Mouse (Mus musculus) lung, adult 2 months (tissue): ENCODE results near the gene Noxo1.

Experiments used
- CTCF ChIP-seq: fragments of 200-500 bp; IDR thresholded peaks from 2 replicates; pipeline ENCODE4 v1.5.1; 2011; ENCODE audit warnings: mild to moderate bottlenecking, low read length, control low read depth; ENCODE audit not compliant: insufficient read depth
- POLR2A ChIP-seq: fragments of 200-500 bp; IDR thresholded peaks from 2 replicates; pipeline ENCODE4 v1.6.1; 2011; ENCODE audit warnings: low read depth, mild to moderate bottlenecking, control low read depth, low read length, borderline replicate concordance; ENCODE audit errors: extremely low read depth

DNA sequence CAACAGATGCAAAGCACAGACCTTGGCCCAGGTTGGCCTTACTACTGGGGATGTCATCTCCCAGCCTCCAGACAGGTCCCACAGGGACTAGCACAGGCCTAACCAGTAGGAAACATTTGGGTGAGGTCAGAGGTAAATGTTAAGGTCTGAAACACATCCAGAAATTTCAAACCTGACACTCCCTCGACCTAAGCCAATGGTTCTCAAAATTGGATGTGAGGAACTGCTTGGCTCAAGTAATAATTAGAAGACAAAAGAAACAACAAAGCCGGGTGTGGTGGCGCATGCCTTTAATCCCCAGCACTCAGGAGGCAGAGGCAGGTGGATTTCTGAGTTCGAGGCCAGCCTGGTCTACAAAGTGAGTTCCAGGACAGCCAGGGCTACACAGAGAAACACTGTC is 49.7 kb upstream of the Noxo1 start:
- TF ChIP-seq CTCF (no peak), POLR2A (no peak)
